Mouse (Mus musculus) ES-E14 (cell line): Measurements from ENCODE around the gene Tfap2b.

Experiments used
- CHD2 ChIP-seq: IDR thresholded peaks from 2 replicates; pipeline ENCODE4 v1.6.1; 2014; ENCODE audit warnings: mild to moderate bottlenecking, low read depth, low read length, inconsistent platforms
- HCFC1 ChIP-seq: IDR thresholded peaks from 2 replicates; pipeline ENCODE4 v1.6.1; 2012; ENCODE audit warnings: low read length, inconsistent platforms, borderline replicate concordance; ENCODE audit not compliant: insufficient read depth
- MAFK ChIP-seq: IDR thresholded peaks from 2 replicates; pipeline ENCODE4 v1.6.1; 2014; ENCODE audit warnings: mild to moderate bottlenecking, low read depth, low read length, inconsistent platforms; ENCODE audit not compliant: insufficient read depth
- ZC3H11A ChIP-seq: IDR thresholded peaks from 2 replicates; pipeline ENCODE4 v1.6.1; 2012; ENCODE audit warnings: low read depth, mild to moderate bottlenecking, inconsistent platforms, low read length, borderline replicate concordance
- ZNF384 ChIP-seq: IDR thresholded peaks from 2 replicates; pipeline ENCODE4 v1.6.1; 2012; ENCODE audit warnings: low read depth, low read length, inconsistent platforms

DNA sequence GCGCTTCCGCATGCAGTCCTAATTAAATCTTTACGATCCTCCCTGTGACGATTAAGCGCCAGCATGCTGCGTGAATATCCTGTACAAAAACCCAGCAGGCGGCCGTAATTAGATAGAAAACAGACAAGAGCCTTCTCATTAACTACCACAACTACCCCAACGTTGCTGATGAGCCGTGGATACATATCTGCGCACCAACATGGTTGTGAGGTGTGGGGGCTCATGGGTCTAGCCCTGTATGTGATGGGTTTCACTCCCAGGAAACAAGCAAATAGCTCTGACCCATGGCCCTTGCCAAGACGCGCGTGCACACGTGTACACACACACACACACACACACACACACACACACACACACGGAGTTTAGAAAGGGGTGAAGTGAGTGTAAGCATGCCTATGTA is 8.7 kb downstream of the Tfap2b start:
- no peak for TF ChIP-seq ZNF384
- TF ChIP-seq CHD2, result no peak
- TF ChIP-seq ZC3H11A, result no peak
- TF ChIP-seq MAFK, result no peak
- no peak for TF ChIP-seq HCFC1
